Mouse (Mus musculus): ENCODE measurements at regions not wholly inside any gene's neighbourhood (a gene's known extent, or its start where the extent isn't known, plus 50 kb on each side); places are given as distances from the start of the nearest gene placed in this dataset.
A peak's percentile ranks its signal among the peaks of the same experiment; 100 is the strongest.

DNA sequence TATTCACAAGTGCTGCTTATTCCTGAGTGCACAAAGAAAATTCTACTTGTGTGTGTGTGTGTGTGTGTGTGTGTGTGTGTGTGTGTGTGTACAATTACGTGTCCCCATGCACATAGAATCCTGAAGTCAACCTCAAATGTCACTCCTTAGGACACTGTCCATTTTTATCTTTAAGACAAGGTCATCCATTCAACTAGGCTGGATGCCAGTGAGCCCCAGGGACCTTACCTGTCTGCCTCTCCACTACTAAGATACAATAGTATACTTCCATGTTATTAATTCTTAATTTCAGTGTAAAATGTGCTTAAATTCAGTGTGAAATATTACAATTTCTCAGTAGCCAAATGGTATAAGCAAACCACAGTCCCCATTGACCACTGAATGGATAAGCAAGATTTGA lies 193.5 kb upstream of the Nabp1 start:
- no peak overlapping the region for H3K4me2 ChIP-seq (ENCODE audit: low read depth)
- no peaks in the 10 kb centered on the region for H3K27me3 ChIP-seq (ENCODE audit: insufficient read depth, low read length)
- DNase-seq (no peak), ATAC-seq (no peak)
- WGBS, result 42% methylated on average over 1 of the region's 1 CpGs
- H3K9me3 ChIP-seq (ENCODE audit: low read length), result no peaks in the 10 kb centered on the region
- no peak overlapping the region for H3K9ac ChIP-seq
- TF ChIP-seq CTCF (IDR thresholded peaks at IDR 0.05; ENCODE audit: low read depth), result no peak
- H3K36me3 ChIP-seq (ENCODE audit: insufficient read depth), result no peaks in the 10 kb centered on the region
- no peak overlapping the region for H3K27ac ChIP-seq (ENCODE audit: low read depth, low read length)
- no peaks in the 10 kb centered on the region for H3K4me1 ChIP-seq (ENCODE audit: insufficient read depth)
- no peak overlapping the region for H3K4me3 ChIP-seq (ENCODE audit: low read depth, low read length)

DNA sequence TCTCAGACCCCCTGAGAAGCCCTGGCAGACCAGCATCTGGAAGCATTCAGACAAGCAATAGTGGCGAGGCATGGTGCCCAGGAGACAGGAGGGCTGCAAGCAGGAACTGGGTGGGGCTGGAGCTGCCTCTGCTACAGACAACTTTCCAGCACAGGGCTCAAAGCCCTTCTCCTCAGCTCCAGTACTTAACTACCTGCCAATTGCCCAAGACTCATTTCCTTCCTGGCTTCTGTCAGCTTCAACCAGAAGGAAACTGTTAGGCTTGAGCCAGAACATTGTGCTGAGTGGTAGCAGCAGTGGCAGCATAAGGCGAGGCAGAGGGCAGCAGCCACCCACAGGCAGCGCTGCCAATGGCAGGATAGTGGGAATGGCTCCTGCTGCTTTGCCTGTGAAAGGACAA lies 193.1 kb upstream of the Nabp1 start:
- TF ChIP-seq CTCF (IDR thresholded peaks at IDR 0.05; ENCODE audit: low read depth), result peak; percentile 67
- Histone ChIP-seq H3K4me2 (ENCODE audit: low read depth) (no peak overlapping the region), H3K36me3 (ENCODE audit: insufficient read depth) (no peaks in the 10 kb centered on the region), H3K9ac (no peak overlapping the region), H3K27ac (ENCODE audit: low read depth, low read length) (no peak overlapping the region), H3K9me3 (ENCODE audit: low read length) (no peaks in the 10 kb centered on the region), H3K4me1 (ENCODE audit: insufficient read depth) (no peaks in the 10 kb centered on the region), H3K27me3 (ENCODE audit: insufficient read depth, low read length) (no peaks in the 10 kb centered on the region), H3K4me3 (ENCODE audit: low read depth, low read length) (no peak overlapping the region)
- 28% methylated on average over 3 of the region's 3 CpGs for WGBS
- DNase-seq (peak; percentile 83), ATAC-seq (peak; percentile 97)

- Histone ChIP-seq H3K27me3 (ENCODE audit: insufficient read depth, low read length) (no peaks in the 10 kb centered on the region), H3K27ac (ENCODE audit: low read depth, low read length) (no peak overlapping the region), H3K9me3 (ENCODE audit: low read length) (no peaks in the 10 kb centered on the region), H3K4me3 (ENCODE audit: low read depth, low read length) (no peak overlapping the region), H3K9ac (no peak overlapping the region), H3K36me3 (ENCODE audit: insufficient read depth) (no peaks in the 10 kb centered on the region), H3K4me1 (ENCODE audit: insufficient read depth) (no peaks in the 10 kb centered on the region), H3K4me2 (ENCODE audit: low read depth) (no peak overlapping the region)
- WGBS, result 45% methylated on average over 3 of the region's 3 CpGs
- no peak for TF ChIP-seq CTCF (IDR thresholded peaks at IDR 0.05; ENCODE audit: low read depth)
- ATAC-seq (no peak), DNase-seq (peak; percentile 20)
Observed at GRCm38 (mm10) chr1:51670009-51670408, 191.8 kb upstream of the Nabp1 start.

DNA sequence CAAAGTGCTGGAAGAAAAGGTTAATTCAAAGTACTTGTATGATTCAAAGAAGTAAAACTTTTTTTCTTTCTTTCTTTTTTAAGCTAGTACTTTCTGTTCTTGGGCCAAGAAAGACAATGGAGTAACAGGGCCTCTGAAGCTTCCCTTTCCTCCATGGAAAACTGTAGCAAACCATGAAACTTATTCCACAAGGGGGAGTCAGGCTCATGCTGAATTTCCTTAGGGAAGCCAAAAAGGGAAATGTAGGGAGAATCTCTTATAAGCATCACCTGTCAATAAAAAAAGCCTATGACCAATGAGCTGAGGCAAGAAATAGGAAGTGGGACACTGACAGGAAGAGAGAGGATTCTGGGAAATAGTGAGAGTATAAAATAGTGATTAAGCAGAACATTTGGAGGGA lies 190.7 kb upstream of the Nabp1 start:
- Histone ChIP-seq H3K36me3 (ENCODE audit: insufficient read depth) (no peaks in the 10 kb centered on the region), H3K27me3 (ENCODE audit: insufficient read depth, low read length) (no peaks in the 10 kb centered on the region), H3K4me3 (ENCODE audit: low read depth, low read length) (no peak overlapping the region), H3K4me1 (ENCODE audit: insufficient read depth) (no peaks in the 10 kb centered on the region), H3K9ac (no peak overlapping the region), H3K27ac (ENCODE audit: low read depth, low read length) (no peak overlapping the region), H3K4me2 (ENCODE audit: low read depth) (no peak overlapping the region), H3K9me3 (ENCODE audit: low read length) (no peaks in the 10 kb centered on the region)
- peak; percentile 68 for DNase-seq
- TF ChIP-seq CTCF (IDR thresholded peaks at IDR 0.05; ENCODE audit: low read depth), result peak; percentile 78
- ATAC-seq, result peak; percentile 32; the same call in 1 of the 2 replicates

DNA sequence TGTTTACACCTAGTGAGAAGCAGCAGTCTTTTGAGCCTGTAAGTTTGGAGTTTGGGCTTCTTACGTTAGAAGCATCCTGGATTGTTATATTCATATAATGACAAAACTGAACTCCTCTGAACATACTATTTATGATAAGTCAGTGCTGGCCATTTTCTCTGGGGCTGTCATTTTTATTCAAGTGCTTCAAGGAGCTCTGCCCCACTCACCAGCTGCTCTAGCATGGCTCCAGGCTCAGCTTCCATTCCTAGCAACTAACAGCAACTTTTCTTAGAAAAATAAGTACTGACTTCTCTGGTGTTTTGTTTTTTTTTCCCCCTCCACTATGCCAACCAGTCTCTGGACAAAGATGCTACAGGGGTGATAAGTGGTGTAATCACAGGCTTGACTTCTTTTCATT lies 182.3 kb upstream of the Nabp1 start:
- H3K4me3 ChIP-seq (ENCODE audit: low read depth, low read length), result no peak overlapping the region
- H3K9ac ChIP-seq, result no peak overlapping the region
- no peak for TF ChIP-seq CTCF (IDR thresholded peaks at IDR 0.05; ENCODE audit: low read depth)
- H3K9me3 ChIP-seq (ENCODE audit: low read length), result no peaks in the 10 kb centered on the region
- H3K27ac ChIP-seq (ENCODE audit: low read depth, low read length), result no peak overlapping the region
- H3K36me3 ChIP-seq (ENCODE audit: insufficient read depth), result no peaks in the 10 kb centered on the region
- H3K27me3 ChIP-seq (ENCODE audit: insufficient read depth, low read length), result no peaks in the 10 kb centered on the region
- ATAC-seq, result no peak
- no peak for DNase-seq
- no peak overlapping the region for H3K4me2 ChIP-seq (ENCODE audit: low read depth)
- 95% methylated on average over 1 of the region's 1 CpGs for WGBS
- no peaks in the 10 kb centered on the region for H3K4me1 ChIP-seq (ENCODE audit: insufficient read depth)

GRCm38 (mm10) chr1:51657203-51657602 lies 179.0 kb upstream of the Nabp1 start:
- no peak overlapping the region for H3K4me2 ChIP-seq (ENCODE audit: low read depth)
- H3K4me3 ChIP-seq (ENCODE audit: low read depth, low read length), result no peak overlapping the region
- 80% methylated on average over 4 of the region's 4 CpGs for WGBS
- no peaks in the 10 kb centered on the region for H3K27me3 ChIP-seq (ENCODE audit: insufficient read depth, low read length)
- H3K9me3 ChIP-seq (ENCODE audit: low read length), result no peaks in the 10 kb centered on the region
- no peak overlapping the region for H3K9ac ChIP-seq
- no peak for ATAC-seq
- no peaks in the 10 kb centered on the region for H3K4me1 ChIP-seq (ENCODE audit: insufficient read depth)
- TF ChIP-seq CTCF (IDR thresholded peaks at IDR 0.05; ENCODE audit: low read depth), result no peak
- DNase-seq, result no peak
- H3K36me3 ChIP-seq (ENCODE audit: insufficient read depth), result no peaks in the 10 kb centered on the region
- H3K27ac ChIP-seq (ENCODE audit: low read depth, low read length), result no peak overlapping the region

- H3K4me3 ChIP-seq (ENCODE audit: low read depth, low read length), result no peak overlapping the region
- H3K9ac ChIP-seq, result no peak overlapping the region
- DNase-seq, result no peak
- H3K4me1 ChIP-seq (ENCODE audit: insufficient read depth), result no peaks in the 10 kb centered on the region
- peak overlapping the region; percentile 67 for H3K27ac ChIP-seq (ENCODE audit: low read depth, low read length)
- 9% methylated on average over 3 of the region's 3 CpGs for WGBS
- no peaks in the 10 kb centered on the region for H3K27me3 ChIP-seq (ENCODE audit: insufficient read depth, low read length)
- ATAC-seq, result peak; percentile 74
- no peak for TF ChIP-seq CTCF (IDR thresholded peaks at IDR 0.05; ENCODE audit: low read depth)
- H3K9me3 ChIP-seq (ENCODE audit: low read length), result no peaks in the 10 kb centered on the region
- no peak overlapping the region for H3K4me2 ChIP-seq (ENCODE audit: low read depth)
- H3K36me3 ChIP-seq (ENCODE audit: insufficient read depth), result no peaks in the 10 kb centered on the region
Observed at GRCm38 (mm10) chr1:51650653-51650995, 172.4 kb upstream of the Nabp1 start.

Data from forebrain, postnatal 0 days (tissue).